Mouse (Mus musculus): ENCODE measurements around the gene Gss.
"Not testable (repeated sequence)": the region's sequence is repeated elsewhere in the genome, so short reads cannot be mapped to it uniquely, and the experiment has no call there.

The Gss gene

DNA sequence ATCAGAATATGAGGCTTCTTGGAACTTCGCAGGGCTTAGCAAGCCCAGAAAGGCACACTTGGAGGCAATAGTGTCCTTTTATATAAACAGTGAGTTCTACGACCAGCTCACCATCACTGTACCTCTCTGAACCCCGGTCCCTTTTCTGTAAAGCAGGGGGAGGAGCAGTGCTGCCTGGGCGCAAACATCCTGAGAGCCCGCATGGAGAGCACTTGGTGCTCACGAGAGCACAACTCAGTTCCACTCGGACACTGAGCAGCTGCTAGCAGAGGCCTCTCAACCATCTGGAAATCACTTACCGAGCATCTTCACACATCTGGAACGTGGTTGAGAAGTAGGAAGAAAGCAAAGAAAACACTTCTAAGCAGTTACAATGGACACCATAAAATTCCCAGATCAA, 16.0 kb downstream of the Gss start:
- DNase-seq (ENCODE audit: low read depth, low spot score): no peak

DNA sequence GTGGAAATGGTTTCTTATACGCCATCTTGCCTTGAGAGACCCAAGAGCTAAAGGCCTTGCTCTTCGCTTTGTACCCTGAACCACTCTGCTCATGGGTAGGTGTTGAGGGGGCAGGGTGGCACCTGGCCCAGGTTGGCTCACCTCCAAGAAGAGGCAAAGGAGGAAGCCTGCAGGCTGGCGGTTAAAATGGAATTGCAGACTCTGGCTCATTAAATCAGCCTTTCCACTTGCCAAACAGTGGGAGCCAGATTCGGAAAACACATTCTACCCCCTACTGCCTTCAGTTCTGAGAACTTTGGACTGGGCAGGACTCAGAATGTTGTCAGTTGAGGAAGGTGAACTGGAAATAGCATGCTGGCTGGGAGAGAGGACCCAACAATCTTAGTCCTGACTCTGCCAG, 17.9 kb downstream of the Gss start:
- no peak for DNase-seq (ENCODE audit: low read depth, low spot score)

DNA sequence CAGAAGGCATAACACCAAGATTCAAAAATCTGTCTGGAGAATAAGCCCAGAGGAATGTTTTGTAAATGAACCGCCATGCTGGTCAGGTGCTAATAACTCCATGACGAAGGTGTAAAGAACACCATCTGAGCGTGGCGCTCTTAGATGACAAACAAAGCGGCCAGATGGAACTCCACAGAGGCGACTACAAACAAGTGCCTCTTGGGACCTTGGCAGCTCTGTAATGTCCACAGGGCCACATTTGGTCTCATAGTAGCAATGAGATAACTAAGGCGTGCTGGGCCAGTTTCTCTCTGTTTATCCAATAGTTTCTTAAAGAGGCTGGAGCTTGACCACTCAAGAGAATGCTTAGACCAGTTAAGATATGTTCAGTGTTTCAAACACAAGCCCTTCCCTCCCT, 18.6 kb downstream of the Gss start:
- DNase-seq (ENCODE audit: low read depth, low spot score): no peak

DNA sequence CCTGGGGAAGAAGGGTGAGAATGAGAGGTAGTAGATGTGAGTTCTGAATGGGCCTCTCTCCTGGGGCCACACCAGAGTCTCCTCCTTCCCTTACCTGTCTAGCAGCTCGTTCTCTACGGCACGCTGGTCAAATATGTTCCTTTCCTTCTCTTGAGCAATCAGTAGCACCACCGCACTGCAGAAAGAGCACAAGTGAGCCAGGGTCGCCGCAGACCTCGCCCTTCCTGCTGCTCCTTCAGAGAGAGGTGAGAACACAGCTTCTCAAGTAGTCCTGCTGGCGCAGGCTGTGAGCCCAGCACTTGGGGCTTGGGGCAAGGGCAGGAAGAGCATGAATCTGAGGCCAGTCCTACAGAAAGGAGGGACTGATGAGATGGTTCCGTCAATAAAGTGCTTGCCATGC, 19.6 kb downstream of the Gss start:
- no peak for DNase-seq (ENCODE audit: low read depth, low spot score)

DNA sequence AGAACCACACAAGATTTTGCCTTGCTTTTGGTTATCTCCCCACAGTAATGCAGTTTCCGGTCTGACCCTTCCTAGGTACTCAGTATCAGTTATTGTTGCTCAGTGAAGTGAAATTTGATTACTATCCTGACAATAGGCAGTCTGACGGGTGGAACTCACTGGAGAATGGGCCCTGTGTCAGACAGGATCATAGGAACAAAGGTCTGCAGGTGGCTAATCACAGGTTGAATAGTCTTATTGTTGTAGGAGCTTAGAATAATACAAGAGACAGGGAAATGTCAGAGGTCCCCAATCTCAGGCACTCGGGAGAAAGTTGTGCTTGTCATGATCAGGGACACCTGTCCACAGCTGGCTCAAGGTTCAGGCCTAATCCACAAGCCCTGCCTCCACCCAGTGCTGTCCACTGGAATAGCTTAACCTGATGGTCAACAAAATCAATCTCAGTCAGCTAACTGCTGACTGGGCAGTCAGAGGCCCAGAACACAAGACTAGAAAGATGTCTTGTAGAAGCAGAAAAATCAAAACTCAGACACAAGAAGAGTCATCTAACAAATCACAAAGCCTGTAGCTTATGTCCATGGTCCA, 23.3 kb downstream of the Gss start:
- no peak for DNase-seq (ENCODE audit: low read depth, low spot score)

DNA sequence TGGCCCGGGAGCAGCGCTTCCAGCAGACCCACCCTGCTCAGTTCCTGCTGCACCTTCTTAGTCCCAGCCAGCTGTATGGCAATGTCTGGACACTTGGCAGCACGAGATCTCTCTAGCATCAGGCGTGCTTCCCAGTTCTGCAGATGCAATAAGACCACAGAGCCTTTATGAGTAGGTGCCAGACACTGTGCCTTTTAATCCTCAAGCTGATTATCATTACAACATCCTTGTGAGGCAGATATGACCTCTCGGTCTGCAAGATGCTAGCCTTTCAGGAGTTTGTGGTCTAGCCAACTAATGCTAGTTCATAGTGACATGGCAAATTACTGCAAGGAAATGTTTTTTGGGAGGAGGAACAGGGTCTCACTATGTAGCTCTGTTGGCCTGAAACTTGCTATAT, 24.9 kb downstream of the Gss start:
- no peak for DNase-seq (ENCODE audit: low read depth, low spot score)

DNA sequence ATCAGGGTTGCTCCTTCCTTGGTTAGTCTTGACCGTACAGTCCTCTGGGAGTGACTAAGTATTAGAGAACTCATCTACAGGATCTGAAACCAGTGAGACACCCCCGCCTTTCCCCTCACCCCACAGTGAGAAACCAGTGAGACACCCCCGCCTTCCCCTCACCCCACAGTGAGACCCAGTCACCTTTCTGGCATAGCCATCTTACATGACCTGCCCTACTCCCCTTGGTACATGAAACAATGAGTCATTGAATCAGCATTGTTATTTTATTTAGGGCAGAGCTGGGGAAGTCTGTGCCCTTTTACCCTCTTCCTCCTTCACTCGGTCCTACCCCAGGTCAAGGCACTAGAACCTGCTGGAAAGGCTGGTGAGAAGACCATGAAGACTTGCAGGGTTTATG, 29.7 kb downstream of the Gss start:
- DNase-seq (ENCODE audit: low read depth, low spot score): no peak

DNA sequence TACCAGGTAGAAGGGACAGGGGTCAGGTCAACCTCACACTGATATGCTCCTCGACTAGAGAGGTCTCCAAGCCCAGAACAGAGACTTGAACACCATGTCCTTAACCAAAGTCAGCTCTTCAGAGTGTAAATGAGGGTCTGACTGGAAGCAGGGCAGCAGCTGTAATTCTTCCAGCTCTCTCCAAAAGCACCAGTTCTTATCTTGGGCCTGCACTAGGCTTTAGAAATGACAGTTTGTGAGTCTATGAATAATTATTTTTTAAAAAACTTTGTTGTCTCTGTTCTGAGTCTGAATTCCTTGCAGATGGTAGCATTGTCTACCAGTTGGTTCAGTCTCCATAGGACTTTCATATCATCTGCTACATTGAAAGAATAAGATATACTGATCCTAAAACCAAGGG, 30.4 kb downstream of the Gss start:
- DNase-seq (ENCODE audit: low read depth, low spot score): no peak

DNA sequence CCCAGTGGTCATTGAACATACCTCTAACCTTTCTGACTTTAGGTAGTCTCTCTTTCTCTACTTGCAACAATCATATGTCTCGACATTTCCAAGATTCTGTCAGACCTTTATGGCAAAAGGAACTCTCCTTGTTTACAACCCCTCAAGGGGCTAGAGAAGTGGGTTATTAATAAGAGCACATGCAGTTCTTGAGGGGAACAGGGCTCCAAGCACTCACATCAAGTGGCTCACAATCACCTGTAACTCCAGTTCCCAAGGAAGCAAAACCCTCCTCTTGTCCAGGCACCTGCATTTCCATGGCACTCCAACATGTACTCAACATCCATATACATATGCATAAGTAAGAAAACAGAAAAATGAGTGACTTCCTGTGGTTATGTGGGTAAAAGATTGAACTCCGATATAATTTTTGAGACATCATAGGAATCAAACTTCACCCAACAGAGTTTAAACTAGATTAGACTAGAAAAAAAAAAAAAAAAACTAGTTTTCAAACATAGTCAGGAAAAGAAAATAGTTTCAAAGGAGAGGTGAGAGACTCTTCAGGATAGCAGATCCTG, 38.1 kb downstream of the Gss start:
- DNase-seq (ENCODE audit: low read depth, low spot score): no peak

DNA sequence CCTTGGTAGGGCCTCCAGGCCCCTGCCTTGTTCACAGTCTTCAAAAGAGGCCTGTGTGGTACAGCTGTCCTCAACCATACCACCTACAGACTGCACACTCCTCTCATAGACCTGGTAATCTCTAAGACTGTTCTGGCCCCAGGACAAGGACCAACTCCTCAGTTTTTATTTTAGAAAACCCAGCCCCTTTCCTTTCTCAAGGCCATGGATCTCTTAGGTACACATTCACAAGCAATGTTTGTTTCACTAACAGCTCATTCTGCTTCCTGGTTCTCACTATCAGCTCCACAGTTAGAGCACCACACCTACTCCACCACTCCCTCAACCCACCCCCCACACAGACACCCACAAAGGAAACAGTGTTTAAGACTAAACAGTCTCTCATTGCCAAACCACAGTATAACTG, 39.7 kb downstream of the Gss start:
- DNase-seq (ENCODE audit: low read depth, low spot score): no peak

DNA sequence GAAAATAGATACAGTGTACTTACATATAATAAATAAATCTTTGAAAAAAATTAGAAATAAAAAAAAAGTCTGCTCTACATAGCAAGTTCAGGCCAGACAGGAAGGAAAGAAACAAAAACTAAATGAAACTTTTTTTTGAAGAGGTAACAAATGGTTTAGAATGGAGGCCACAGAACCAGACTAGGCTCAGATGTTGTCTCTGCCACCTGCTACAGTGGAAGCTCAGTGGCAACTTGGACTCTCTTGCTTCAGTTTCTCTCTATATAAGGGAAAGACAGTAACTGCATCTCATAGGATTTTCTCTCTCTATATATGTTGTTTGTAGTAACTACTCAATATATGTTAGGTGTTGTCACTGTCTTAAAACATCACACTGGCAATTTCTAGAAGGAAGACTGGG, 40.3 kb downstream of the Gss start:
- no peak for DNase-seq (ENCODE audit: low read depth, low spot score)

DNA sequence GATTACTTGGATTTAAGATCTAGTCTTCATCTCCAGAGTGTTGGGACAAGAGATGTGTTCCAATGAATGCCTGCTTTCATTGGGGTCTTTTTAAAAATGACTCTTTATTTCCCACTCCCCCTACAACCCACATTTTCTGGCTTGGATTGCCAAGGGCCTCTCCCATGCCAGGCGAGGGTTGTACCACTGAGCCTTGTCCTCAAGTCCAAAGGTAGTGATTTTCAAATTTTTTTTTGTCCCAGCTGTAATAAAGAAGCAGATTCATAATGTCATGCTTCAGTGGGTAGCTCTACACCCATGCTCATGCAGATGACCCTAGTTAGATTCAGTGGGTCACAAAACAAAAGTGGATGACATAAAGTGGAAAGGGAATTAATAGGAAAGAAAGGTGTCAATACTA, 45.7 kb downstream of the Gss start:
- no peak for DNase-seq (ENCODE audit: low read depth, low spot score)

DNA sequence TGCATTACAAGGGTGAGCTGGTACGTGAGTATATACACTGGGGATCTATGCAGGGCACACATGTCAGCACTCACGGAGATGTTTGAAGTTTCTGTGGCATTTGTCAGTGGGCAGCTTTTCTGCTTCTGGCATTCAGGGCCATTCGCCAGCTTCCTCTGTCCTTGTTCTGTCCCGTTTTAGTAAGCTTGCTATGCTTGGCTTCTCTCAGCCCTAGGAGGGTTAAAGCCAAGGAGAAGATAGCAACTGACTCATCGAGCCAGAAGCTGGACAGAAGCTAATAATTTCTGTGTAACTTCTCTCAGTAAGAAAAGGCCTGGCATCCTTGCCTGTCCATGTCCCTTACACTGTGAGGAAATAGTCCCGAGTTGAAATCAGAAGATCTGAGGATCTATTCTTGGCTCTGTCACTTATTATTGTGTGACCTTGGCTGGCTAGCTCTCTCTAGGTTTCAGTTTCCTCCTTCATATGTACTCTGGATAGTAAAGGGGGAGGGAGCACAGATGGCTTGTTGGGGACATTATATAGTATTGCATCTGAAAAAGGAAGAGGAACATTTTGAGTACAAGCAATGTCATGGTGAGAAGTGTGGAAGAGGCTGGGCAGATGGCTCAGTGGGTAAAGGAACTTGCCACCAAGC, 51.7 kb downstream of the Gss start:
- DNase-seq (ENCODE audit: low read depth, low spot score): peak; percentile 45

DNA sequence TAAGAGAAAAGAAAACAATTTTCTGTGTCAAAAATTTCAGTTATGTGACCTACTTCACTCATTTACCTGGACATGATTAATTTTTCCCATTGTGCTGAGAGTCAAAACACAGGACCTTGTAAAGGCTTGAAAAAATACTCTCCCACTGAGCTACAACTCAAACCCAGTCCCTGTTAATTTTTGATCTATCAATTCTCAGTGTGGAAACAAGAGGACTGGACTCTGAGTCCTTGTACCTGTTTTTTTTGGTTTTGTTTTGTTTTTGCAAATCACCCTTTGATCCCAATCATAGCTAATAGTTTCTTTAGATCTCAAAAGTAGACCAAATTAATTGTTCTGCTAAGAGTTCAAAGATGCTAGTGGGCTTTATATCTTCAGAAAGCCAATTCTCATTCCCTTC, 52.9 kb downstream of the Gss start:
- DNase-seq (ENCODE audit: low read depth, low spot score): no peak

DNA sequence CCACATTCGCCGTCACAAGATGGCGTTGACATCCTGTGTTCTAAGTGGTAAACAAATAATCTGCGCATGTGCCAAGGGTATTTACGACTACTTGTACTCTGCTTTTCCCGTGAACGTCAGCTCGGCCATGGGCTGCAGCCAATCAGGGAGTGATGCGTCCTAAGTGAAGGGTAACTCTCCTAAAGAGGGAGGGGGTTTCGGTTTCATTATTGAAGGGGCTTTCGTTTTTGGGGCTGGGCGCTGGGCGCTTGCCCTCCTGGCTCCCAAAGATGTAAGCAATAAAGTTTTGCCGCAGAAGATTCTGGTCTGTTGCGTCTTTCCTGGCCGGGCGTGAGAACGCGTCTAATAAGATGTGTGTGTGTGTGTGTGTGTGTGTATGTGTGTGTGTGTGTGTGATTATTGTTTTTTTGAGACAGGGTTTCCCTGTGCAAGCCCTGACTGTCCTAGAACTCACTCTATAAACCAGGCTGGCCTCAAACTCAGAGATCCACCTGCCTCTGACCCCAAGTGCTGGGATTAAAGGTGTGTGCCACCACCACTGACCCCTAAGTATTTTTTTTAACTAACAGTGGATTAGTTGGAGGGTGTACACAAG, 54.0 kb downstream of the Gss start:
- not testable (repeated sequence) for DNase-seq (ENCODE audit: low read depth, low spot score)

DNA sequence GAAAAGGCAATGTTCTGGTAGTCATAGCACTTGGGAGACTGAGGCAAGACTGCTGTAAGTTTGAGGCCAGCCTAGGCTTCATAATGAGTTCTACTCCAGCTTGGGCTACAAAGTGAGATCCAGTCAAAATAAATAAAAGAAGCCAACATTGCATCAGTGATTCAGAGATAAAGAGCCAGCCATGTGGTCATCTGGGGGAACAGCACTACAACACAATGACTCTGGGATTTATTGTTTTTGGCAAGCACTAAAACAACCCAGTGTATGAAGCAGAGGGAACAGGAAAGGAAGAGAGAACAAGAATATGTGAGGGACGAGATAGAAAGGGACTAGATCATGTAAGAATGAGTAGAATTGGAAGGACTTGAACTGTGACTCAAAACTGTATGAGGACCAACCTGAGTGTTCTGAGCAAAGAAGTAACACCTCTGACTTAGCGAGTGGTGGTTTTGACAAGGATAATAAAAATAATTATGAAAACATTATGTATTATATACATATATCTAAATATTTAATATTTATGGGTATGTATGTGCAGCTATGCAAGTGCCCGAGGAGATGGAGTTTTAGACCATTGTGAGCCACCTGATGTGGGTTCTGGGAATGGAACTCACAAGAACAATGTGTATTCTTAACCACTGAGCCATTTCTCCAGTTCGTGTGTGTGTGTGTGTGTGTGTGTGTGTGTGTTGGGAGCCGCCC, 54.7 kb downstream of the Gss start:
- DNase-seq (ENCODE audit: low read depth, low spot score): no peak

DNA sequence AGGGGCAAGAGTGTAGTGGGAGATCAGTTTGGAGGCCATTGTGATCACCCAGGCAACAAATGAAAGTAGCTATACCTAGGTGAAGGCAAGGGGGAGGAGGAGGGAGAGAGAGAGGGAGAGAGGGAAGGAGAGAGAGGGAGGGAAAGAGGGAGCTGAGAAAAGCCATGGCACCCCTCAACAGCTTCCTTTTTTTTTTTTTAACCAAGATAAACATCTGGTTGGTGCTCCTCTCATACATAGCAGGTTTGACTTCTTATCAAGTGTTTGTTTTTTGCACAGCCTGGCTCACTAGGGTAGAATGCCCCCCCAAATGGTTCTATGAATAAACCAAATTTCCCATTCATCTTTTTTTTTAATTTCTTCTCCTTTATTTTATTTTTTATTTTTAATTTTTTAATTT, 56.3 kb downstream of the Gss start:
- no peak for DNase-seq (ENCODE audit: low read depth, low spot score)

DNA sequence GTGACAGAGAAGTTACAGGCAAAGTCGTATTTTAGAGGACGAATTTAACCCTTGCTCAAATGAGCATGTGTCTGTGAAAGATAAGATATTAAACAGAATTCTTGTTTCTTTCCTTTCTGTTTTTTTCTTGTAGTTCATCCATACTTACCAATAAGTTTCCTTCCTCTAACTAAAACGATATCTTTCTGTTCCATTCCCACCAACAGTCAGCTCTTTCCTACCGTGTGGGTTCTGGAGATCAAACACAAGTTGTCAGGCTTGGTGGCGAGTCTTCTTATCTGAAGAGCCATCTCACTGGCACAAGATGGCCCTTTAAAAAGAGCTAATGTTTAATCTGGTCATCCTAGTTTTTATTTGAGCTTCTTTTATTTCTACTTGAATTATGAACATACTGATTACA, 65.2 kb downstream of the Gss start:
- no peak for DNase-seq (ENCODE audit: low read depth, low spot score)

DNA sequence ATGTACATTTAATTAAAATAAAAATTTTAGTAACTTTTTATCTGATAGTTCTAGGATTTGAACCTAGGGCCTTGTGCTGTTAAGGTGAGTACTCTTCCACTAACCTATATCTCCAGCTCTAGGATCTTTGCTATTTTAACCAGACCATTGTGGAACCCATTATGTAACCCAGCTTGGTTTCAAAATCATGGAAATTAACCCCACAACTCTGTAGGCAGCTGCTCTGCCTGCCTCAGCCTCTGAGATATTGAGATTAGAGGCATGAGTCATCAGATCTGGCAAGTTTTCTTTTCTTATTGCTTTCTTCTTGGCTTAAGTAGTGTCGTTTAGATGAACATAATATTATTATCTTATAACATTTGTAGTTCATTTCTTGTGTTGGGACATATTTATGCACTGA, 68.2 kb downstream of the Gss start:
- no peak for DNase-seq (ENCODE audit: low read depth, low spot score)

DNA sequence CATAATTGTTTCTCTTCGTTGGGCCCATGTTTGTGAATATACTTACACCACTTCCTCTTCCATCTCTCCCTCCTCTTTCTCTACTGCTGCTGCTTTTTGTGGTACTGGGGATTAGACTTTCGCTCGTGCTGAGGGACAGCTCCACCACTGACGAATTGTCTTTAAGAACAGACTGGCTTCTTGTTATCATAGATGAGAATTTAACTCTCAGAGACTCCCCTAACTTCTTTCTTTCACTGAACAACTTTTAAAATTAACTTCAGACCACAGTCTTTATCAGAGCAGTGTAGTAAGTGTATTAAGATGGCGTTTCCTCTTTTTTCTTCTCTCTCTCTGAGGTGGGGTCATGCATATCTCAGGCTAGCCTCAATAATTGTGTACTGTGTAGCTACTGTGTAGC, 68.9 kb downstream of the Gss start:
- DNase-seq (ENCODE audit: low read depth, low spot score): no peak

DNA sequence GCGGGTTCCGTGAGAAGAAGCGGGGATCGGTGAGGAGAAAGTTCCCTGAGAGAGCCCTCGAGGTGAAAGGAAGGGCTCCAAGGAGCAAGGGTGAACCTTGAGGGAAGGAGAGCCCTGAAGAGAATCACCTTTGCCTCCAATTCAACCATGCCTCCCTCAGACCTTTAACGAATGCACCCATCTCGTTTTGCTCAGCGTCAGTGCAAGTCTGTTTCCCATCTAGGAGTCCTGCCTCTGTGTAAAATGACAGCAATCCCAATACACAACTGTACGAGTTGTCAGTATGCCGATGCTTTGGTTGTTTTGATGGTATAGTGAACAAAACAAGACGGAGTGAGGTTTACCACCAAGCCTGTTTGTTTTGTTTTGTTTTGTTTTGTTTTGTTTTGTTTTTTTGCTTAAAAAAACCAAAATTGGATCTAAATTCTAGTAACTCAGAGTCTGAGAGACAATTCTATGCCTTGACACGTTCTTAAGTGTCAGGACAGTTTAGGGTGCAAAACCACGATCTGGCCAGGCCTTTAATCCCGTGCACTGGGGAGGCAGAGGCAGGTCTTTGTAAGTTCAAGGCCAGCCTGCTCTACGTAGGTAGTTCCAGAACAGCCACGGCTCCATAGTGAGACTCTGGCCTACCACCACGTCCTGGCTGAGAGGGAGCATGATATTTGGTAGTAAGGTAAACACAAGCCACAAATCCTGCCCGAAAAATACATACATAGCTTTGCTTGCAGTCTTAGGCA, 73.9 kb downstream of the Gss start:
- no peak for DNase-seq (ENCODE audit: low read depth, low spot score)
